Mouse (Mus musculus) lung, embryonic 15.5 days (tissue): Measurements from ENCODE around the gene Sp8. TPM values are rescaled to one million over a fixed set of nuclear protein-coding genes. Genes with fewer than 3 reads are reported as not detected.

Source experiments
- ATAC-seq: fragments of 200-750 bp; cut with Nextera tagmentation; 2 replicates; pipeline ENCODE4 v1.8.0; 2017; ENCODE audit warnings: moderate number of reproducible peaks, borderline replicate concordance; ENCODE audit not compliant: low FRiP score, low TSS enrichment; ENCODE audit errors: extremely low read depth
- H3K27ac ChIP-seq: fragments of 300-500 bp; sonication (generic); 2 replicates; pipeline ENCODE4 v1.5.1; 2015; ENCODE audit warnings: moderate library complexity, mild to moderate bottlenecking, inconsistent platforms
- H3K27me3 ChIP-seq: fragments of 300-500 bp; sonication (generic); 2 replicates; pipeline ENCODE4 v1.6.1; 2015; ENCODE audit warnings: inconsistent platforms
- H3K36me3 ChIP-seq: fragments of 300-500 bp; sonication (generic); 2 replicates; pipeline ENCODE4 v1.6.1; 2015; ENCODE audit warnings: inconsistent platforms
- H3K4me1 ChIP-seq: fragments of 300-500 bp; sonication (generic); 2 replicates; pipeline ENCODE4 v1.6.1; 2015; ENCODE audit warnings: inconsistent platforms
- H3K4me2 ChIP-seq: fragments of 300-500 bp; sonication (generic); 2 replicates; pipeline ENCODE4 v1.6.1; 2015; ENCODE audit warnings: inconsistent platforms, mild to moderate bottlenecking, moderate library complexity
- H3K4me3 ChIP-seq: fragments of 300-500 bp; sonication (generic); 2 replicates; pipeline ENCODE4 v1.5.1; 2015; ENCODE audit warnings: mild to moderate bottlenecking, inconsistent platforms
- H3K9ac ChIP-seq: fragments of 300-500 bp; sonication (generic); 2 replicates; pipeline ENCODE4 v1.6.1; 2015; ENCODE audit warnings: inconsistent platforms
- H3K9me3 ChIP-seq: fragments of 300-500 bp; sonication (generic); 2 replicates; pipeline ENCODE4 v1.6.1; 2016; ENCODE audit warnings: inconsistent platforms
- WGBS: fragments of 180-500 bp; shearing (Covaris S2); methylation state at CpG from one replicate; pipeline ENCODE4 v1.1.7; 2015; 5-methylcytosine and 5-hydroxymethylcytosine counted together
- polyA plus RNA-seq: library from polyadenylated mRNA; unstranded; fragments of >200 nt; fragmentation: Nextera tagmentation; extraction: Ambion mirVana; gene quantifications from 2 replicates; pipeline ENCODE4 v1.2.1, GENCODE M21; 2015

Gene Sp8
- polyA plus RNA-seq, 1 experiment from 2014 or later = not detected

GRCm38 (mm10) chr12:118850851-118851410 lies 4.8 kb downstream of the Sp8 start:
- no peak for ATAC-seq
- Histone ChIP-seq H3K4me3 (no peak overlapping the region), H3K36me3 (no peaks in the 10 kb centered on the region), H3K9ac (no peak overlapping the region), H3K9me3 (no peaks in the 10 kb centered on the region), H3K27me3 (peaks cover 92% of the 10 kb centered on the region), H3K27ac (no peak overlapping the region), H3K4me2 (no peak overlapping the region), H3K4me1 (peaks cover 31% of the 10 kb centered on the region)
- 28% methylated on average over 12 of the region's 12 CpGs for WGBS

GRCm38 (mm10) chr12:118853331-118853730 lies 7.2 kb downstream of the Sp8 start:
- no peak overlapping the region for H3K4me3 ChIP-seq
- H3K36me3 ChIP-seq = no peaks in the 10 kb centered on the region
- no peaks in the 10 kb centered on the region for H3K9me3 ChIP-seq
- no peak for ATAC-seq
- H3K27ac ChIP-seq = no peak overlapping the region
- 3% methylated on average over 3 of the region's 3 CpGs for WGBS
- H3K4me2 ChIP-seq = no peak overlapping the region
- no peak overlapping the region for H3K9ac ChIP-seq
- H3K4me1 ChIP-seq = peaks cover 20% of the 10 kb centered on the region
- peaks cover 84% of the 10 kb centered on the region for H3K27me3 ChIP-seq

GRCm38 (mm10) chr12:118854401-118854800 lies 8.3 kb downstream of the Sp8 start:
- H3K27me3 ChIP-seq = peaks cover 73% of the 10 kb centered on the region
- H3K4me2 ChIP-seq = peak overlapping the region; percentile 79
- no peak overlapping the region for H3K27ac ChIP-seq
- peaks cover 9% of the 10 kb centered on the region for H3K4me1 ChIP-seq
- no peaks in the 10 kb centered on the region for H3K36me3 ChIP-seq
- ATAC-seq = no peak
- no peaks in the 10 kb centered on the region for H3K9me3 ChIP-seq
- WGBS = under 1% methylated on average over 10 of the region's 10 CpGs
- no peak overlapping the region for H3K9ac ChIP-seq
- peak overlapping the region; percentile 45 for H3K4me3 ChIP-seq

GRCm38 (mm10) chr12:118854831-118855453 lies 8.8 kb downstream of the Sp8 start:
- peak overlapping the region; percentile 79 for H3K4me2 ChIP-seq
- no peaks in the 10 kb centered on the region for H3K9me3 ChIP-seq
- peak; percentile 98 for ATAC-seq
- no peak overlapping the region for H3K27ac ChIP-seq
- under 1% methylated on average over 34 of the region's 34 CpGs for WGBS
- peaks cover 7% of the 10 kb centered on the region for H3K4me1 ChIP-seq
- no peaks in the 10 kb centered on the region for H3K36me3 ChIP-seq
- H3K9ac ChIP-seq = peak overlapping the region; percentile 23; the same call in 1 of the 2 replicates
- H3K4me3 ChIP-seq = peak overlapping the region; percentile 45
- peaks cover 68% of the 10 kb centered on the region for H3K27me3 ChIP-seq

- Histone ChIP-seq H3K4me1 (peaks cover 7% of the 10 kb centered on the region), H3K9ac (no peak overlapping the region), H3K9me3 (no peaks in the 10 kb centered on the region), H3K4me3 (no peak overlapping the region), H3K4me2 (no peak overlapping the region), H3K27ac (no peak overlapping the region), H3K36me3 (no peaks in the 10 kb centered on the region), H3K27me3 (peaks cover 57% of the 10 kb centered on the region)
- 2% methylated on average over 7 of the region's 7 CpGs for WGBS
- ATAC-seq = no peak
Observed at GRCm38 (mm10) chr12:118856151-118856550, 10.0 kb downstream of the Sp8 start.

GRCm38 (mm10) chr12:118872673-118873072 lies 26.5 kb downstream of the Sp8 start:
- Histone ChIP-seq H3K27ac (no peak overlapping the region), H3K36me3 (no peaks in the 10 kb centered on the region), H3K9ac (no peak overlapping the region), H3K9me3 (no peaks in the 10 kb centered on the region), H3K4me3 (no peak overlapping the region), H3K4me2 (no peak overlapping the region), H3K4me1 (no peaks in the 10 kb centered on the region), H3K27me3 (no peaks in the 10 kb centered on the region)
- WGBS = 20% methylated on average over 8 of the region's 8 CpGs
- ATAC-seq = no peak

- Histone ChIP-seq H3K4me1 (no peaks in the 10 kb centered on the region), H3K27me3 (no peaks in the 10 kb centered on the region), H3K4me2 (no peak overlapping the region), H3K9me3 (no peaks in the 10 kb centered on the region), H3K27ac (no peak overlapping the region), H3K9ac (no peak overlapping the region), H3K36me3 (no peaks in the 10 kb centered on the region), H3K4me3 (no peak overlapping the region)
- ATAC-seq = no peak
Observed at GRCm38 (mm10) chr12:118882790-118883189, 36.7 kb downstream of the Sp8 start.

- H3K9me3 ChIP-seq = no peaks in the 10 kb centered on the region
- no peaks in the 10 kb centered on the region for H3K36me3 ChIP-seq
- peak; percentile 55; the same call in 1 of the 2 replicates for ATAC-seq
- H3K4me1 ChIP-seq = no peaks in the 10 kb centered on the region
- 50% methylated on average over 2 of the region's 2 CpGs for WGBS
- no peak overlapping the region for H3K4me3 ChIP-seq
- H3K4me2 ChIP-seq = no peak overlapping the region
- H3K27ac ChIP-seq = no peak overlapping the region
- no peaks in the 10 kb centered on the region for H3K27me3 ChIP-seq
- H3K9ac ChIP-seq = no peak overlapping the region
Observed at GRCm38 (mm10) chr12:118887964-118888363, 41.8 kb downstream of the Sp8 start.

Other genes starting within 250 kb of the Sp8 start
- not detected in 2 replicates for gene Abcb5, start 120.1 kb downstream of the Sp8 start, polyA plus RNA-seq